Mouse (Mus musculus): ENCODE data around the gene Ccdc174. TPM values are rescaled to one million over a fixed set of nuclear protein-coding genes. Genes with fewer than 3 reads are reported as not detected.
A peak's percentile ranks its signal among the peaks of the same experiment; 100 is the strongest.
"Not testable (repeated sequence)": the region's sequence is repeated elsewhere in the genome, so short reads cannot be mapped to it uniquely, and the experiment has no call there.

The Ccdc174 gene
- polyA plus RNA-seq, 1 experiment: 4.2 TPM

GRCm38 (mm10) chr6:91889255-91889906 is 11.5 kb downstream of the Ccdc174 start:
- no peaks in the 10 kb centered on the region for H3K27me3 ChIP-seq (replicated peaks; ENCODE audit: control insufficient read depth, insufficient read depth, low read length)
- H3K4me1 ChIP-seq (ENCODE audit: control insufficient read depth, insufficient read depth, low read length): no peaks in the 10 kb centered on the region
- WGBS: 66% methylated on average over 3 of the region's 3 CpGs
- TF ChIP-seq CTCF (conservative IDR thresholded peaks at IDR 0.05; ENCODE audit: insufficient read depth, insufficient read length, low read depth, low read length) (no peak), POLR2A (IDR thresholded peaks at IDR 0.05; ENCODE audit: low read depth, low read length) (no peak)
- no peak for DNase-seq
- no peak overlapping the region for H3K4me3 ChIP-seq (ENCODE audit: insufficient read depth, low read depth, low read length)
- H3K36me3 ChIP-seq (ENCODE audit: control insufficient read depth, insufficient read depth, low read length): peaks cover 4% of the 10 kb centered on the region
- H3K27ac ChIP-seq (ENCODE audit: insufficient read depth, low read depth, low read length): no peak overlapping the region

DNA sequence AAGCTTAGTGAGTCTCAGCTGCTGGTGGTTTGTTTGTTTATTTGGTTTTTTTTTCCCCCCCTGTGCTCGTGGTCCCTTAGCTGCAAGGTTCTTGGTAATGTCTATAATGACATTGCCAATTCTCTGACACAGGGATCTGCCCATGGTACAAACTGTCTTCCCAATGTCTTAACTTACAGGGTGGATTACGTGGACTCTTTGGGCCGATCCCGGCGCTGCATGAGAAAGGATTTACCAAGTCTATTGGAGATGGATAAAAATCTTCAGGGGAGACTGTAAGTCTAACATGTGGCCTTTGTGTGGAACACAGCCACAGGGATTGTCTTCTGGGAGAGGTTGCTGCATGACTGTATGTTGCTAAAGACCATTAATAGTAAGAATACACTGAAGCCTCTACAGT is 12.8 kb downstream of the Ccdc174 start:
- 86% methylated on average over 5 of the region's 5 CpGs for WGBS
- no peaks in the 10 kb centered on the region for H3K4me1 ChIP-seq (ENCODE audit: control insufficient read depth, insufficient read depth, low read length)
- H3K27ac ChIP-seq (ENCODE audit: insufficient read depth, low read depth, low read length): no peak overlapping the region
- peaks cover 7% of the 10 kb centered on the region for H3K36me3 ChIP-seq (ENCODE audit: control insufficient read depth, insufficient read depth, low read length)
- H3K4me3 ChIP-seq (ENCODE audit: insufficient read depth, low read depth, low read length): no peak overlapping the region
- DNase-seq: no peak
- TF ChIP-seq POLR2A (IDR thresholded peaks at IDR 0.05; ENCODE audit: low read depth, low read length): no peak
- H3K27me3 ChIP-seq (replicated peaks; ENCODE audit: control insufficient read depth, insufficient read depth, low read length): no peaks in the 10 kb centered on the region

DNA sequence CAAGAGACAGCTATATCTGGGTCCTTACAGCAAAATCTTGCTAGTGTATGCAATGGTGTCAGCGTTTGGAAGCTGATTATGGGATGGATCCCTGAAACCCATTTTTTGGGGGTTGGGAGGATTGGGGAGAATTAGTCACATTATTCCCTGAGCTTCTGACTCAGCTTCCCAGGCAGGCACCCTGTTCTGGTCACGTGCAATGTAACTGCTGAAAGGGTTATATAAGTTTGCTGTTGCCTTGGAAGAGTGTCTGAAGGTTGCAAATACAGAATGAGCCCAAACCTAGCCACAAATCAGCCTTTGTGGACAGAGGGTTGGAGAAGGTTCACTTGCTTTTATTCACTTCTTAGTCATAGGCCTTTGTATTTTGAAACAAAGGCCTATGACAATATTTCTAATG is 13.9 kb downstream of the Ccdc174 start:
- Histone ChIP-seq H3K4me1 (ENCODE audit: control insufficient read depth, insufficient read depth, low read length) (no peaks in the 10 kb centered on the region), H3K36me3 (ENCODE audit: control insufficient read depth, insufficient read depth, low read length) (peaks cover 7% of the 10 kb centered on the region), H3K27me3 (replicated peaks; ENCODE audit: control insufficient read depth, insufficient read depth, low read length) (no peaks in the 10 kb centered on the region), H3K27ac (ENCODE audit: insufficient read depth, low read depth, low read length) (no peak overlapping the region), H3K4me3 (ENCODE audit: insufficient read depth, low read depth, low read length) (no peak overlapping the region)
- WGBS: 90% methylated on average over 2 of the region's 2 CpGs
- DNase-seq: no peak
- TF ChIP-seq POLR2A (IDR thresholded peaks at IDR 0.05; ENCODE audit: low read depth, low read length) (no peak), CTCF (conservative IDR thresholded peaks at IDR 0.05; ENCODE audit: insufficient read depth, insufficient read length, low read depth, low read length) (no peak)

GRCm38 (mm10) chr6:91896783-91897182 is 18.9 kb downstream of the Ccdc174 start:
- Histone ChIP-seq H3K36me3 (ENCODE audit: control insufficient read depth, insufficient read depth, low read length) (peaks cover 11% of the 10 kb centered on the region), H3K27ac (ENCODE audit: insufficient read depth, low read depth, low read length) (no peak overlapping the region), H3K4me3 (ENCODE audit: insufficient read depth, low read depth, low read length) (no peak overlapping the region), H3K4me1 (ENCODE audit: control insufficient read depth, insufficient read depth, low read length) (no peaks in the 10 kb centered on the region), H3K27me3 (replicated peaks; ENCODE audit: control insufficient read depth, insufficient read depth, low read length) (no peaks in the 10 kb centered on the region)
- DNase-seq: no peak
- 92% methylated on average over 3 of the region's 3 CpGs for WGBS
- no peak for TF ChIP-seq POLR2A (IDR thresholded peaks at IDR 0.05; ENCODE audit: low read depth, low read length)
- TF ChIP-seq CTCF (conservative IDR thresholded peaks at IDR 0.05; ENCODE audit: insufficient read depth, insufficient read length, low read depth, low read length): no peak

- WGBS: 27% methylated on average over 5 of the region's 5 CpGs
- no peak overlapping the region for H3K27ac ChIP-seq (ENCODE audit: insufficient read depth, low read depth, low read length)
- DNase-seq: peak; percentile 74
- no peak overlapping the region for H3K4me3 ChIP-seq (ENCODE audit: insufficient read depth, low read depth, low read length)
- H3K27me3 ChIP-seq (replicated peaks; ENCODE audit: control insufficient read depth, insufficient read depth, low read length): no peaks in the 10 kb centered on the region
- peaks cover 5% of the 10 kb centered on the region for H3K36me3 ChIP-seq (ENCODE audit: control insufficient read depth, insufficient read depth, low read length)
- H3K4me1 ChIP-seq (ENCODE audit: control insufficient read depth, insufficient read depth, low read length): no peaks in the 10 kb centered on the region
- TF ChIP-seq CTCF (conservative IDR thresholded peaks at IDR 0.05; ENCODE audit: insufficient read depth, insufficient read length, low read depth, low read length) (peak; percentile 89), POLR2A (IDR thresholded peaks at IDR 0.05; ENCODE audit: low read depth, low read length) (no peak)
Measured at GRCm38 (mm10) chr6:91901505-91901904, 23.7 kb downstream of the Ccdc174 start.

DNA sequence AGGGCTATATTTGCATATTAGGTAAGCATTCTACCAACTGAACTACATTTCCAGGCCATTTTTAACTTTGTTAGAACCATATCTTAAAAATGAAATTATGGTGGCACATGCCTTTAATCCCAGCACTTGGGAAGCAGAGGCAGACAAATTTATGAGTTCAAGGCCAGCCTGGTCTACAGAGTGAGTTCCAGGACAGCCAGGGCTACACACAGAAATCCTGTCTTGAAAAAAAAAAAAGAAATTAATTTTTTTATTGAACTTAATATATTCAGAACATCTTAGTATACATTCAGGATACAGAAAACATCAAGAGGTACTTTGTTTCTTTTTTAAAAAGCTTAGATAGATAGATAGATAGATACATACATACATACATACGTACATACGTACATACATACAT is 24.7 kb downstream of the Ccdc174 start, which contains the start of gene 4930590J08Rik:
Gene 4930590J08Rik (plus strand): TSS at position 301 of the 400 bp plus-strand sequence.
- not testable (repeated sequence) for H3K36me3 ChIP-seq (ENCODE audit: control insufficient read depth, insufficient read depth, low read length); H3K4me3 ChIP-seq (ENCODE audit: insufficient read depth, low read depth, low read length); H3K27ac ChIP-seq (ENCODE audit: insufficient read depth, low read depth, low read length); H3K27me3 ChIP-seq (replicated peaks; ENCODE audit: control insufficient read depth, insufficient read depth, low read length); DNase-seq; H3K4me1 ChIP-seq (ENCODE audit: control insufficient read depth, insufficient read depth, low read length)
- 96% methylated on average over 2 of the region's 2 CpGs for WGBS

DNA sequence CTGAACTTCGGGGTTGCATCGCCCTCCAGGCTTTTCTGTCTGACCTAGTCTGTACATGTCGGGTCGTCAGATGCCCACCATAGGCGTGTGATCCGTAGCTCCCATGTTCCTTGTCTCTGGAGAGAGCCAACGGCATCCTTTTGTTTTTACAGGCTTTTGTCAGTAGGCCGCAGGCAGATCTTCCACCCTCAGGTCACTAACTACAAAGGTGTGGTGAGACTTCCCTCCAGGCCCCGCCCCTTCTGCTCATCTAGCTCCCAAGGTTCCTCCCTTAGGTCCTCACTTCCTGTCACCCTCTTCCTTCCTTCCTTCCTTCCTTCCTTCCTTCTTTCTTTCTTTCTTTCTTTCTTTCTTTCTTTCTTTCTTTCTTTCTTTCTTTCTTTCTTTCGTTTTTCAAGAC is 36.2 kb downstream of the Ccdc174 start:
- H3K27ac ChIP-seq (ENCODE audit: insufficient read depth, low read depth, low read length): no peak overlapping the region
- H3K4me3 ChIP-seq (ENCODE audit: insufficient read depth, low read depth, low read length): no peak overlapping the region
- DNase-seq: no peak
- no peak for TF ChIP-seq CTCF (conservative IDR thresholded peaks at IDR 0.05; ENCODE audit: insufficient read depth, insufficient read length, low read depth, low read length)
- no peak for TF ChIP-seq POLR2A (IDR thresholded peaks at IDR 0.05; ENCODE audit: low read depth, low read length)
- H3K27me3 ChIP-seq (replicated peaks; ENCODE audit: control insufficient read depth, insufficient read depth, low read length): no peaks in the 10 kb centered on the region
- H3K36me3 ChIP-seq (ENCODE audit: control insufficient read depth, insufficient read depth, low read length): no peaks in the 10 kb centered on the region
- H3K4me1 ChIP-seq (ENCODE audit: control insufficient read depth, insufficient read depth, low read length): no peaks in the 10 kb centered on the region
- WGBS: 88% methylated on average over 10 of the region's 10 CpGs

Data from kidney, adult 2 months (tissue).